Mouse (Mus musculus) lung, embryonic 14.5 days (tissue): Measurements from ENCODE around the gene Slc41a3. TPM values are rescaled to one million over a fixed set of nuclear protein-coding genes. Genes with fewer than 3 reads are reported as not detected.
A peak's percentile ranks its signal among the peaks of the same experiment; 100 is the strongest.

ENCODE experiments used
- ATAC-seq: fragments of 200-750 bp; cut with Nextera tagmentation; 2 replicates; pipeline ENCODE4 v1.8.0; 2017; ENCODE audit warnings: mild to moderate bottlenecking, moderate TSS enrichment, moderate library complexity; ENCODE audit not compliant: insufficient read depth
- DNase-seq: peaks from one replicate; pipeline ENCODE4 v3.0.0-alpha.2; 2015
- H3K27ac ChIP-seq: fragments of 300-500 bp; sonication (generic); 2 replicates; pipeline ENCODE4 v1.5.1; 2014; ENCODE audit warnings: low read depth, mild to moderate bottlenecking, moderate library complexity
- H3K27me3 ChIP-seq: fragments of 300-500 bp; sonication (generic); 2 replicates; pipeline ENCODE4 v1.6.1; 2014; ENCODE audit warnings: low read length, control low read depth; ENCODE audit not compliant: insufficient read depth
- H3K36me3 ChIP-seq: fragments of 300-500 bp; sonication (generic); 2 replicates; pipeline ENCODE4 v1.6.1; 2014; ENCODE audit warnings: control low read depth; ENCODE audit not compliant: insufficient read depth
- H3K4me1 ChIP-seq: fragments of 300-500 bp; sonication (generic); 2 replicates; pipeline ENCODE4 v1.6.1; 2014; ENCODE audit warnings: antibody characterized with exemption, control low read depth; ENCODE audit not compliant: insufficient read depth
- H3K4me2 ChIP-seq: fragments of 300-500 bp; sonication (generic); 2 replicates; pipeline ENCODE4 v1.6.1; 2014; ENCODE audit warnings: mild to moderate bottlenecking
- H3K4me3 ChIP-seq: fragments of 300-500 bp; sonication (generic); 2 replicates; pipeline ENCODE4 v1.5.1; 2014; ENCODE audit warnings: low read depth, low read length
- H3K9ac ChIP-seq: fragments of 300-500 bp; sonication (generic); 2 replicates; pipeline ENCODE4 v1.6.1; 2014
- H3K9me3 ChIP-seq: fragments of 300-500 bp; sonication (generic); 2 replicates; pipeline ENCODE4 v1.6.1; 2016; ENCODE audit warnings: low read depth, low read length, control low read depth
- CTCF ChIP-seq: IDR thresholded peaks from 2 replicates; pipeline ENCODE4 v1.5.1; 2016; ENCODE audit warnings: antibody characterized with exemption, low read depth
- WGBS: fragments of 180-500 bp; shearing (Covaris S2); extraction: QIAGEN DNeasy Blood & Tissue Kit; methylation state at CpG from one replicate; pipeline ENCODE4 v1.1.7; 2014; 5-methylcytosine and 5-hydroxymethylcytosine counted together
- polyA plus RNA-seq: library from polyadenylated mRNA; unstranded; fragments of >200 nt; fragmentation: Nextera tagmentation; extraction: Ambion mirVana; gene quantifications from 2 replicates; pipeline ENCODE4 v1.2.1, GENCODE M21; 2014

Slc41a3 gene
- polyA plus RNA-seq, 1 experiment from 2014 or later: 4.7 TPM

DNA sequence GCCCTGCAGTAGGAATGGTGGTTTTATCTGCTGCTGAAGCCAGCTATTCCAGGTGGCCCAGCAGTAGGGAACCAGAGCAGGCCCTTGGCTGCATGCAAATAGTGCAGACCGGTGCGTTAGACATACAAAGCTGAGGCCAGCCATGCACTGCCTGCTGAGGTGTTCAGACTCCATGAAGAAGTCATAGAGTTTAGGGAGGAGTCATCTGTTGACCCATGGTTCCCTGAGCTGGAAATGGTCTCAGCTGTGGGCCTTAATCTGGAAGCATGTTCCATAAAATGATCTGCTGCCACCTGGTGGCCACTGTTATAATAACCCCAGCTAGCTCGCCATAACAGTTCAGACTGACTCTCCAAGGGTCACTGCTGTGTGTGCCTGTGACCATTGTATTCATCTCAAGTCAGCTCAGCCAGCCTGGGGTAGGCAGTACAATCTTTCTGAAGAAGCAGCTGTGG, 29.2 kb upstream of the Slc41a3 start:
- Histone ChIP-seq H3K9me3 (no peaks in the 10 kb centered on the region), H3K36me3 (no peaks in the 10 kb centered on the region), H3K4me1 (no peaks in the 10 kb centered on the region), H3K4me2 (no peak overlapping the region), H3K27ac (no peak overlapping the region), H3K27me3 (no peaks in the 10 kb centered on the region), H3K4me3 (no peak overlapping the region), H3K9ac (no peak overlapping the region)
- peak; percentile 88 for TF ChIP-seq CTCF
- DNase-seq (peak; percentile 93), ATAC-seq (peak; percentile 56; the same call in 1 of the 2 replicates)
- WGBS: 44% methylated on average over 3 of the region's 3 CpGs

DNA sequence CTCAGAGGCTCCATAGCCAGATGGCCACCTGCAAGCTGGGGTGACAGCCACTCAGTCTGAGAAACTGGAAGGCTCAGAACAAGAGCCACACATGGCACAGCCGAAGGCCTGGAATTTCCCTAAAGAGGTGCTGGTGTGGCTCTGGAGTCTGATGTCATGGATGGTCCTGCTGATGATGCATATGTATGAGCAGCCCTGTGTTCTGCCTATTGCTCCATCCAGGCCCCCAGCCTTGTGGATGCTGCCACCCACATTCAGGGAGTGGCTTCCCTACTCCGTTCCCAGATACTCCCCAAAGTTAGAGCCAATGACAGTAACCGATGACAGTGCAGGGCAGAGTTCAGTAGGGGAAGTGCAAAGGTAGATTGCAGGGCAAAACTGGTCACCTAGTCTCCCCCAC, 26.4 kb upstream of the Slc41a3 start:
- H3K4me1 ChIP-seq: no peaks in the 10 kb centered on the region
- ATAC-seq (no peak), DNase-seq (no peak)
- no peaks in the 10 kb centered on the region for H3K9me3 ChIP-seq
- H3K27ac ChIP-seq: no peak overlapping the region
- WGBS: 49% methylated on average over 3 of the region's 3 CpGs
- H3K4me2 ChIP-seq: no peak overlapping the region
- no peak overlapping the region for H3K4me3 ChIP-seq
- no peaks in the 10 kb centered on the region for H3K36me3 ChIP-seq
- no peak for TF ChIP-seq CTCF
- H3K9ac ChIP-seq: no peak overlapping the region
- H3K27me3 ChIP-seq: no peaks in the 10 kb centered on the region

DNA sequence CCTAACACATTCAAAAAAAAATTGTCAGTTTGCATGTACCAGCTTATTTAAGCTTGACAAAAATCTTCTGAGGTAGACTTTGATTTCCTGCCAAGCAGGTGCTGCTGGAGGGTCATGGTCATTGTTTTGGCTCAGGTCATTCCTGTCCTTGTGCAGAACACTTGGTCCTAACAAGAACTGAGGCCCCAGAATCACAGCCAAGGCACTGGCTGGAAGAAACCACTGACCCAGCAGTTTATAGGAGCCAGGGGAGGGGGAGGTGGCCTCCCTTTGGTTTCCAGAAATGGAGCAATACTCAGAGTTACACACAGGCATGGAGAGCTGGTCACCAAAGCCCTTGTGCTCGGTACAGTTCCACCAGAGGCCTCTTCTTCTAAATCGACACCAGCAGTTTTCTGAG, 22.2 kb upstream of the Slc41a3 start:
- no peaks in the 10 kb centered on the region for H3K4me1 ChIP-seq
- DNase-seq (no peak), ATAC-seq (no peak)
- no peak for TF ChIP-seq CTCF
- 78% methylated on average over 2 of the region's 2 CpGs for whole genome bisulfite sequencing
- H3K4me2 ChIP-seq: no peak overlapping the region
- no peak overlapping the region for H3K9ac ChIP-seq
- H3K27ac ChIP-seq: no peak overlapping the region
- no peaks in the 10 kb centered on the region for H3K27me3 ChIP-seq
- no peaks in the 10 kb centered on the region for H3K9me3 ChIP-seq
- H3K36me3 ChIP-seq: no peaks in the 10 kb centered on the region
- no peak overlapping the region for H3K4me3 ChIP-seq

DNA sequence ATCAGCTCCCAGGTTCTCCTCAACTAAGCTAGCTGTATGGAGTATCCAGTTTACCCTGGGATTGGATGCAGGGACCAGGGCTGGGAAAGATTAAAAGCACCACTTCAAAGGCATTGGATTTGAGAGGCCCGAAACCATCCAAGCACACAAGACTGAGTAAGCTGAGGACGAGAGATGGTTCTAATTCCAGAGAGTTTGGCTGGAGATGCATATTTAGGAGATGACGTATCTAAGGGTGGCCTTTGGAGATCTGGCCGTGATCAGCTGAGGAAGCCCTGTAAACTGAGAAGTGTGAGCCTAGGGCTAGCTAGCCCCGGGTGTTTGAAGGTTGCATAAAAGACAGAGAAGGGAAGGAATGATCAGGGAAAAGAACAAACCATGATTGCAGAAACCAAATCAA, 16.4 kb upstream of the Slc41a3 start:
- H3K9ac ChIP-seq: no peak overlapping the region
- H3K9me3 ChIP-seq: no peaks in the 10 kb centered on the region
- no peak for TF ChIP-seq CTCF
- no peaks in the 10 kb centered on the region for H3K27me3 ChIP-seq
- H3K4me3 ChIP-seq: no peak overlapping the region
- no peak overlapping the region for H3K27ac ChIP-seq
- WGBS: 48% methylated on average over 5 of the region's 5 CpGs
- no peaks in the 10 kb centered on the region for H3K36me3 ChIP-seq
- no peak for ATAC-seq
- no peak overlapping the region for H3K4me2 ChIP-seq
- no peaks in the 10 kb centered on the region for H3K4me1 ChIP-seq
- no peak for DNase-seq

DNA sequence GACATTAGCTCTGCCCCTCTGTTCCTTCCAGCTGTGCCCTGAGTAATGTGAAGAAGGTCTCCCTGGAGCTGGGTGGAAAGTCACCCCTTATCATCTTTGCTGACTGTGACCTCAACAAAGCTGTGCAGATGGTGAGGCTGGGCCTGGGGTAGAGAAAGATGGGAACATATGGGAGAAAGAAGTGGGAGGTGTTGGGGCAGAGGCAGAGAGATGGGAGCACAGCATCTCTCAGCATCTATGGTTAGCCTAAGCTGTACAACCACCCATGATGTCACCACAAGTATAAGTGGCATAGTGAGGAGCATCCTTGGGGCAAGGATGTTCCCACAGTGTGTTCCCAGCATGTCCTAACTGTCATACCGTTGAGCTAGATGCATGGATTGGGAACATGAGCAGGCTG, 13.8 kb upstream of the Slc41a3 start:
- WGBS: 60% methylated on average over 1 of the region's 1 CpGs
- Histone ChIP-seq H3K36me3 (no peaks in the 10 kb centered on the region), H3K9ac (no peak overlapping the region), H3K4me1 (no peaks in the 10 kb centered on the region), H3K9me3 (no peaks in the 10 kb centered on the region), H3K27ac (no peak overlapping the region), H3K4me2 (no peak overlapping the region), H3K27me3 (no peaks in the 10 kb centered on the region), H3K4me3 (no peak overlapping the region)
- DNase-seq (no peak), ATAC-seq (no peak)
- no peak for TF ChIP-seq CTCF

DNA sequence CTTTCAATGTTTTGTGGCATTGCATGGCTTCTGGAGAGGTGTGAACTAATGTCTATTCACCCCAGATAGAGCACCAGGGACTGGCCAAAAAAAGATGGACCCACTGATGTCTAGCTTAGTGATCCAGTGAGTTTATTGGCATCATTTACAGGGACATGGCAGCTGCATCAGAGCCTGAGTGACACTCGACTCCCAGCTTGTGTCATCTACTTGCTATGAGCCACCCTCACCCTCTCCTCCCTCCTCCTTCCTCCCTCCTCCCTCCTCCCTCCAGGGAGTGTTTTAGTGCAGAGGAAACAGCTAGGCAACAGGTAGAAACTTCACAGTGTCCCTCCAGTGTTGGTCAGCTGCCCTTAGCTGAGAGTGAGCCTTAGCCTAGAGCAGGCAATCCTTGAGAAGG, 9.6 kb upstream of the Slc41a3 start:
- ATAC-seq (no peak), DNase-seq (no peak)
- Histone ChIP-seq H3K4me1 (no peaks in the 10 kb centered on the region), H3K27ac (no peak overlapping the region), H3K4me2 (no peak overlapping the region), H3K4me3 (no peak overlapping the region), H3K36me3 (no peaks in the 10 kb centered on the region), H3K9me3 (no peaks in the 10 kb centered on the region), H3K27me3 (no peaks in the 10 kb centered on the region), H3K9ac (no peak overlapping the region)
- no peak for TF ChIP-seq CTCF
- WGBS: 61% methylated on average over 1 of the region's 1 CpGs

DNA sequence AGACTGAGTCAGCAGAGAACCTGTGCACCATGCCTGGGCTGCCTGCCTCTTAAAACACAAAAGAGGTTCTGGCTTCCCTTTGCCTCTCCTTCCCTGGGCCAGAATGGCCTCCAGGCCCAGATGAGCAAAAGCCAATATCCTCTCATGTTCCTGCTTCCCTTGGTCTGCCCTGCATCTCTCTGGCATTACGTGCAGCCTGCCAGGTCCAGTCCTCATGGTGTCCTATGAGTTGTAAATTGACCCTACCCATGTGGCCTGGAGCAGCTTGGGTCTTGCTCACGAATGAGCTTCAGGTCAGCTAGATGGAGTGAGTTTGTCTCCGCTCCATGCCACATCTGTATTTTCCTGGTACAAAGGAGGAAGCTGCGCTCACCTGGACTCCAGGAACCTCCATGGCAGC, 7.5 kb upstream of the Slc41a3 start:
- no peak overlapping the region for H3K4me3 ChIP-seq
- DNase-seq (no peak), ATAC-seq (no peak)
- no peaks in the 10 kb centered on the region for H3K4me1 ChIP-seq
- H3K36me3 ChIP-seq: no peaks in the 10 kb centered on the region
- no peak overlapping the region for H3K9ac ChIP-seq
- no peaks in the 10 kb centered on the region for H3K9me3 ChIP-seq
- no peak overlapping the region for H3K27ac ChIP-seq
- WGBS: 83% methylated on average over 4 of the region's 4 CpGs
- no peak overlapping the region for H3K4me2 ChIP-seq
- no peak for TF ChIP-seq CTCF
- no peaks in the 10 kb centered on the region for H3K27me3 ChIP-seq

DNA sequence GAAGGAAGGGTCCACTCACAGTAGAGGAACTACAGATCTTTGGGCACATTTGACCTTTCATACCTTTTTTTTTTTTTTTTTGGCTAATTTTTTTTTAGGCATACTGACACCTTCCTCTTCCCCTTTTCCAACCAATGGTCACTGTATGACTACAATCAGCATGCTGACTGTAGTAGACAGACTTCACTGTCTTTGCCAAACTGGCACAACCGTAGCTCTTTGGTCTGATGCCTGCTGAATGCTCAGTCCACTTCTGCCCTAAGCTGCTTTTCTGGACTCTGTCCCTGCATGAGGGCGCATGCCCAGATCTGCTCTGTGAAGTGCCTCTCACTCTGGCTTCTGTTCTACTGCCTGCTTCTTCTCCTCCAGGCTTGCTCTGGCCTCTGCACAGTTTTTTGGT, 6.9 kb upstream of the Slc41a3 start:
- Histone ChIP-seq H3K9me3 (no peaks in the 10 kb centered on the region), H3K27me3 (no peaks in the 10 kb centered on the region), H3K4me3 (no peak overlapping the region), H3K36me3 (no peaks in the 10 kb centered on the region), H3K27ac (no peak overlapping the region), H3K4me2 (no peak overlapping the region), H3K4me1 (no peaks in the 10 kb centered on the region), H3K9ac (no peak overlapping the region)
- no peak for DNase-seq
- ATAC-seq: no peak
- 87% methylated on average over 2 of the region's 2 CpGs for WGBS
- TF ChIP-seq CTCF: no peak
